Mouse (Mus musculus) left cerebral cortex, adult 2 months (tissue): Measurements from ENCODE around the gene Fau. TPM values are rescaled to one million over a fixed set of nuclear protein-coding genes. Genes with fewer than 3 reads are reported as not detected.
A peak's percentile ranks its signal among the peaks of the same experiment; 100 is the strongest.

Source experiments
- DNase-seq, 2 experiments: peaks; one replicate each; pipeline ENCODE4 v3.0.0; 2021 to 2022; ENCODE audit warnings: low spot score in 2 of 2, mixed read lengths in 1 of 2; ENCODE audit errors: extremely low spot score in 1 of 2
- H3K27ac ChIP-seq: fragments of 200-600 bp; 2 replicates; pipeline ENCODE4 v1.8.1; 2022
- H3K4me3 ChIP-seq: fragments of 200-600 bp; 2 replicates; pipeline ENCODE4 v1.8.1; 2022
- CTCF ChIP-seq: fragments of 200-600 bp; IDR thresholded peaks from 2 replicates; pipeline ENCODE4 v1.8.1; 2022; ENCODE audit warnings: antibody characterized with exemption, mild to moderate bottlenecking, moderate library complexity
- intact Hi-C: fragments of 180-260 bp; cut with DNase I; formaldehyde crosslinking; loops from one replicate; pipeline ENCODE4 v1.15.1; 2025
- microRNA-seq, 2 experiments: library from miRNA; unstranded; fragments of <30 nt; microRNA quantifications; one replicate each; pipeline ENCODE4 v1.2.0; 2021
- total RNA-seq, 2 experiments: library from RNA; stranded (reverse); gene quantifications; 2 replicates each; pipeline ENCODE4 v1.2.3; 2021

Fau gene
- total RNA-seq, 2 experiments from 2014 or later: 663 to 678 TPM

DNA sequence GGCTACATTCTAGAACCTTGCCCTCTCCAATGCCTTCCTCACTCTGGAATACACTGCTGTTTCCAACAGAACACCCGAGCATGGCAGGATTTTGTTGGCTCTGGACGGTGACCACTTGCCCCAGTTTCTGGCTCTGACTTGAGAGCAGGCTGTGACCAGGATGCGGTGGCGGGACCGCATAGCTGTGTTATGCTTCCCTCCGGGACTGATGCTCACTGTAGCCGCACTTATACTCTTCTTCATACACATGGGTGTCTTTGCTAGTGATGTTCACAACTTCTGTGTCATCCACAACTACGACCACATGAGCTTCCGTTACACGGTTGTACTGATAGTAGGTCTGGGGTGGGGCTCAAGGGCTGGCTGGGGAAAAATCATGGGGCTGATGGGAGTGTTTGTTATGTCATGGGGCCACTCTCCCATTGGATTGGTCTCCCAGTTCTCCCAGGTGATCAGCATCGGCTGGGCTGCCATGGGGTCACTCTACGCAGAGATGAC, 22.4 kb downstream of the Fau start, which contains the start of gene Tmem262:
Gene Tmem262 (plus strand): TSS at position 51 of the 498 bp plus-strand sequence.
- intact Hi-C loops: loop anchor here (5.0 to 10.0 kb wide), 2 partner anchors 37 to 255 kb away; partner anchors contain the start of genes Men1 and Sac3d1
- no peak for DNase-seq
- H3K27ac ChIP-seq: no peak within 1 kb of the TSS
- no peak within 1 kb of the TSS for H3K4me3 ChIP-seq
- TF ChIP-seq CTCF: no peak

DNA sequence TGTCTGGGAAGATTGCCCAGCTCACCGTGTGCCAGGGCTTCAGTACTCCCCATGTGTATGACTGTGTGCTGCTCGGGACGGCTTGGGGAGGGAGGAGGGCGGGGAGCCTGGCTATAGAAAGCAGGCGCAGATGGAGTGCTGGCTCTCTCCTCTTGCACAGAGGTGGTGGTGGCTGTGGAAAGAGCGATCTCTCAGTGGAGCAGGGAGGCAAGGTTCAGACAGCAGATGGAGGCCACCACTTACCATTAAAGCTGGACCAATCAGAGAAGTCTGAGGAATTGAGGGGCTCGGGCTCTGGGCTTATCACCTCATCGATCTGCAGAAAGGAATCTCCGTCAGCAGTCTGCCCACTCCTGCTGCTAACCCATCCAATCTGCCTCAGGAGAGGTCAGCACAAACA, 24.5 kb downstream of the Fau start, which contains the start of gene Gm28374:
Gene Gm28374 (minus strand): TSS at position 101 of the 400 bp plus-strand sequence.
- Histone ChIP-seq H3K27ac (no peak within 1 kb of the TSS), H3K4me3 (no peak within 1 kb of the TSS)
- DNase-seq: no peak
- no peak for TF ChIP-seq CTCF
- intact Hi-C loops: loop anchor here (5.0 to 10.0 kb wide), 2 partner anchors 35 to 253 kb away; partner anchors contain the start of genes Men1 and Sac3d1

DNA sequence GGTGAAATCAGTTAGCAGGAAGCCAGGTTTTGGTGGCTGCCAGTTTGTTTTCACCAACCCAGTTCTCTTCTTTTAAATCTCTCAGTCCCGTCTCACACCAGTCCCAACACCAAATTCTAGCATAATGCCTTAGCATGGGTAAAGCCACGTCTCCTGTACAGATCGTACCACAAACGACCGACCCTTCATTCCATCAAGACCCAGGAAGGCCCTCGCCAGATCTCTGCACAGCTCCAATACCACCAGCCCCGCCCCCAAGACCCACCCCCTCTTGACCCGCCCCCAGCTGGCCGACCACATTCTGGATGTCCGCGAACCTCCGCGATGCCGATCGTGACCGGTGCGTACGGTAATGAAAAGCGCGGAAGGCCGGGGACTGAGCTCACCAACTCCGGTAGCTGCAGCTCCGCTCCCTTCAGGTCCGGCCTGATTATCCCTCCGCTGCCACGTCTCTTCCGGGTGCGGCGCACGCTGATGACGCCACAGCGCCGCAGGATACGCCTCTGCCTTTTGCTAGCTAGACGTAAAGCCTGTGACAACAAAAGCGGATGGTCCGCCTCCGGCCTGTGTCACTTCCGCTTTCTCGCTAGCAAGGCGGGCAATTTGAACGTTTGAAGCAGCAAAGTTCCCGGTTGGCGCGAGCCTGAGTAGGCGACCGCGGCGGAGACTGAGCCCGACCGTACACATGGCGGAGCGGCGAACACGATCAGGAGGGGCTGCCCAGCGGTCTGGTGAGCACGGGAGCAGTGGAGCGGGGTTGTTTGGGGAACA, 27.0 kb downstream of the Fau start, which contains the start of the genes Zfpl1 and Cdca5:
Gene Zfpl1 (minus strand): TSS at position 479 of the 771 bp plus-strand sequence.
Gene Cdca5 (plus strand): TSS at position 506 of the 771 bp plus-strand sequence.
- TF ChIP-seq CTCF: no peak; the same call in 1 of the 2 replicates
- peak; percentile 94 to 97 for DNase-seq
- intact Hi-C loops: loop anchor here (2.0 to 10.0 kb wide), 3 partner anchors 24 to 250 kb away; partner anchors contain the start of genes Men1, Sac3d1 and Znhit2
- H3K4me3 ChIP-seq: peak within 1 kb of the TSS; percentile 70
- peak within 1 kb of the TSS; percentile 22; the same call in 1 of the 2 replicates for H3K27ac ChIP-seq

DNA sequence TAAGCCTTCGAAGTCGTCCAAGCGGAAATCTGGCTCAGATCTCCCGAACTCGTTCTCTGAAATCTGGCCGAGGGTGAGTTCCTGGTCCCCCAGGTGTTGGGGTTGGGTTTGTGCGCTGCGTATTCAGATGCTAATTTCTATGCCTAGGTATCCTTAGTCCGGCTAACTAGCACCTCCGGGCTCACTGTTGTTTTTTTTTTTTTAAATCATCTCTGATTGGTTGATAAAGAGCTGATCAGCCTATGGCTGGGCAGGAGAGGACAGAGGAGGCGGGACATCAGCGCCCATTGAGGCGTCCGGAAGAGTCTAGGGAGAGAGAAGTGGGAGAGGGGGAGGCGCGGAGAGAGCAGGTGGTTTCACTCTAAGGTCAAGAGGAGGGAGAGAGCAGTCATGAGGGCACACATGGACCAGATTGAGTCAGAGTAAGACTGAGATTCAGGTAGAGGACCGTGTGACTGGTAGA, 27.8 kb downstream of the Fau start:
- TF ChIP-seq CTCF: no peak
- intact Hi-C loops: loop anchor here (2.0 to 10.0 kb wide), 2 partner anchors 25 to 249 kb away; partner anchors contain the start of genes Men1 and Znhit2

DNA sequence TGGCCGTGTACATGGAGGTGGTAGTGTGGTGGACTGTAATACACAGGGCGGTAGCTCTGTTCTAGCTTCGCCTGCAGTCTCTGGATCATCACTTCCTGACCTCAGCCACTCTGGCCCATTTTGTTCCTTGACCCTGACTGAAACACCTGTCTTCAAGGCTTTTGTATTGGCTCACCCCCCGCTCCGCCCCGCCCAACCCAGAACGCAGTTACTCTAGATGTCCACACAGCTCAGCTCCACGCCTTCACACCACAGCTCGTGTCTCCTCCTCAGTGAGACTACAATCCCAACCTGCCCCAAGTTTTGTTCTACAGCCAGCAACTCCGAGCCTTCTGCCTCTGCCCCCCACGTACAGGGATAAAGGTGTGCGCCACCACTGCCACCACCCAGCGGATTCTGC, 31.2 kb downstream of the Fau start:
- intact Hi-C loops: loop anchor here (10.0 kb wide), 1 partner anchor 246 kb away; the partner anchor contains the start of gene Men1
- no peak for DNase-seq

More for the DNA sequence above, 27.8 kb downstream of the Fau start:
- Histone ChIP-seq H3K27ac (no peak overlapping the region), H3K4me3 (peak overlapping the region; percentile 70)
- DNase-seq: no peak

DNA sequence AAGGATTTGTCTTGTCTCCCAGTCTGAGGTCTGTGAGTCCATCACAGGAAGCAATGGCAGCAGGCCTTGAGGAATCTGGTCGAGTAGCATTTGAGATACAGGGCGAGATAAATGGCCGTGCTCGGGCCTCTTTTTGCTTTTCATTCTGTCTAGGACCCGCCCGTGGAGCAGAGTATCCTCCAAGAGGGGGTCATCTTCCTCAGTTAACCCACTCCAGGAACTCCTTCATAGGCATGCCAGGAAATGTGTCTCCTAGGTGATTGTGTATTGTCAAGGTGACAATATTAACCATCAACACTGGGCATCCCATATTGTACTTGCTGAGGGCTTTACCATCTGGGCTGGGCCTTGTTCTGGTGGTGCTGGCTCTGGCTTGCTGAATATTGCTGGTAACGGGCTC, 36.5 kb downstream of the Fau start, which contains the start of gene AC131692.1:
Gene AC131692.1 (plus strand): TSS at position 301 of the 400 bp plus-strand sequence.
- no peak within 1 kb of the TSS for H3K4me3 ChIP-seq
- no peak for TF ChIP-seq CTCF
- intact Hi-C loops: no loop called here
- DNase-seq: no peak
- H3K27ac ChIP-seq: no peak within 1 kb of the TSS

More for the DNA sequence above, 31.2 kb downstream of the Fau start:
- Histone ChIP-seq H3K27ac (no peak overlapping the region), H3K4me3 (no peak overlapping the region)
- no peak for TF ChIP-seq CTCF

DNA sequence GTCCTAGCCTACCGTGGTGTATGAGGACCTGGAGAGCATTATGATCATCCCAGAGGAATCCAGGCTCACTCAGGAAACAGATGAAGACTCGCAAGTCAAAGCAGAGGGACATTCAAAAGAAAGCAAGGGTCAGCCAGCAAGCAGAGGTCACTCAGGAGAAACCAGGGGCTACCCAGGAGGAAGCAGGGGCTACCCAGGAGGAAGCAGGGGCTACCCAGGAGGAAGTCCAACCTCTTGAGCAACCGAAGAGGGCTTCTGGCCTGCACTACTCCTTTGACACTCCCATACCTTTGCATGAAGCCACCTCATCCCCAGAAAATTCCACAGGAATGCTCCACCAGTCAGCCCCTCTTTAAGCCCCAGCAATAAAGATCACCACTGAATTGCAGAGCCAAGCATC, 40.2 kb downstream of the Fau start:
- Histone ChIP-seq H3K27ac (no peak overlapping the region), H3K4me3 (no peak overlapping the region)
- intact Hi-C loops: no loop called here
- TF ChIP-seq CTCF: no peak
- DNase-seq: no peak

DNA sequence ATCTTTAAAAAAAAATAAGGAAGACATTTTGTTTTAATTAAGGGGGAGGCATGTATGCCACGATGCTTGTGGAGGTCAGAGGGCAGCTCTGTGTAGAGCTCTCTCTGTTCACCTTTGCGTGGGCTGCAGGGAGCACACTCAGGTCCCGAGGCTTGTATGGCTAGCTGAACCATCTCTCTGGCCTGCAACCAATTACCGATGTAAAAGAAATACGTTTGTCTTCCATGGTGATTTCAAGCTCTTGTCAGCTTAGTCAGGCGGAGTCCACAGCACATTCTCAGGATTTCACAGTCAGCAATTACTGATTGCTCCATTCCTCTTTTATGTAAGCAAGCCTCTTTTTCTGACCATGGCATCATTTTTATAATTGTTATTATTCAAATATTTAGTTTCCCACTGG, 43.5 kb downstream of the Fau start:
- intact Hi-C loops: no loop called here
- no peak for TF ChIP-seq CTCF
- DNase-seq: no peak
- Histone ChIP-seq H3K27ac (no peak overlapping the region), H3K4me3 (no peak overlapping the region)

DNA sequence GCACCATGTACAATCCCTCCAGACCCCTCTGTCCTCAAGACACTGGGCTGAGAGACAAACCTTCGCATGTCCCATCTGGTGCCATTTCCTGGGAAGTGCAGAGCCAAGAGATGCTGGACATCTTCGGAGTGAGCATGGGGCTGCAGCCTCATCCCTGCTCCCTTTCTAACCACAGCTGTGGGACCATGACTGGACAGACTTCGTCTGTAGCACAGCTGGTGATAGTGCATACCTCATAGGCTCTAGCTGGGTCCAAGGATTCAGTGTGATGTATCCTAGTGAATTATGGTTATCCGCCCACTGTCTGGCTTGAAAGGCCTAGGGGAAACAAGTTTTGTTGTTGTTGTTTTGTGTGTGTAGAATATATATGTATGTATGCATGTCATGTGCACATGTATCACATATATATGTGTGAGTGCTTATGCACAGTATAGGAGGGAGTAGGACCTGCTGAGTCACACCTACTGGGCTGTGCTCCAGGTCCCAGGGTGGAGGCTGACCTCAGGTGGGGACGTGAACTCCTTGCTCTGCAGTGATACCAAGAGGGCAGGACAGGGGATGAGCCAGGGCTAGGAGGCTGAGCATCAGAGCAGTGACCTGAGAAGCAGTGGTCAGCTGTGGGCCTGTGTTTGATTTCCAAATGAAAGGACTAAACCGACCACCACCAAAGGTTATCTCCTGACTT, 44.7 kb downstream of the Fau start:
- no peak for TF ChIP-seq CTCF
- DNase-seq: no peak
- Histone ChIP-seq H3K27ac (no peak overlapping the region), H3K4me3 (no peak overlapping the region)
- intact Hi-C loops: no loop called here

DNA sequence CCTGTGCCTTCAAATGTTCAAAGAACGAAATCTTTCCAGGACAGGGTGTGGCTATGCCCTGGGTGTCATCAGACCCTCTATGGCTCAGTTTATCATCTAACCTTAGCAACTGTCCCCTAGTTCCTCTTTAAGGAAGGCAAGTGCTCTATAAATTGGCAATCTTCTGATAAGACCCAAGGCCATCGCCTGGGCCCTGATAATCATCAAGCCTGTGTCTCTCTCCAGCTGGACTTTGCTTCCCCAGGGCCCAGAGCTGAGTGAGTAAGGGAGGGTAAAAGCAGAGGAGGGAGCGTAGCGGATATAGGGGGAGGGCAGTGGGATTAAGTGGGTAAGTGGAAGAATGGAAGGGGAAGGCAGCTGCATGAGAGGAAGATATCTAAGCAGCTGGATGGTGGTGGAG, 46.8 kb downstream of the Fau start:
- no peak for TF ChIP-seq CTCF
- intact Hi-C loops: no loop called here
- Histone ChIP-seq H3K27ac (no peak overlapping the region), H3K4me3 (no peak overlapping the region)
- DNase-seq: no peak

DNA sequence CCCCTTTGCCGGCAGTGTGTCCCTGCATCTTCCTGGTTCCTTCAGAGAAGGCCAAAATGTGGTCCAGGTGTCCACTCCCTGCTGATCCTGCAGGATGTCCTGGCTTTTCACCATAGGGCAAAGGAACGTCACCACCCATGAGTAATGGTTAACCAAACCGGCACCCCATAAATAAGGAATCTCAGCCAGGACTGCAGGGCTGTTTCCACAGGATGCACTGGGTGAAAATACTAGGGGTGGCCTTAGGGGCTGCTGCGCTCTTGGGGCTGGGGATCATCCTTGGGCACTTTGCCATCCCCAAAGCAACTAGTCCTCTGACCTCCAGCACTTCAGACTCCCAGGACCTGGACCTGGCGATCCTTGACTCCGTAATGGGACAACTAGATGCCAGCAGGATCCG, 47.9 kb downstream of the Fau start, which contains the start of gene Naaladl1:
Gene Naaladl1 (plus strand): TSS at position 197 of the 400 bp plus-strand sequence.
- TF ChIP-seq CTCF: no peak
- no peak for DNase-seq
- Histone ChIP-seq H3K27ac (no peak within 1 kb of the TSS), H3K4me3 (no peak within 1 kb of the TSS)
- intact Hi-C loops: loop anchor here (5.0 kb wide), 1 partner anchor 212 kb away; no protein-coding TSS in a partner anchor

Small RNA genes lying within 50 kb of the gene (microRNA-seq; reads per million reads assigned to microRNA genes)
- 2.2 to 2.7 reads per million in 2 experiments for gene Mir6988

Other genes with a start within 250 kb of the Fau start
- 10 to 100 TPM; 10.1 to 13.4 TPM for gene Frmd8, start 182.6 kb upstream of the Fau start, total RNA-seq
- gene Slc25a45, start 180.0 kb upstream of the Fau start, total RNA-seq: 1 to 10 TPM; 2.5 to 2.7 TPM
- 1 to 10 TPM; 4.3 to 4.7 TPM for gene Tigd3, start 163.7 kb upstream of the Fau start, total RNA-seq
- gene Dpf2, start 144.8 kb upstream of the Fau start, total RNA-seq: 100 to 1,000 TPM in 1 of 2 experiments, 10 to 100 TPM in 1; 94.8 to 100 TPM
- gene Cdc42ep2, start 133.0 kb upstream of the Fau start, total RNA-seq: 1 to 10 TPM; 4.7 to 4.9 TPM
- gene Pola2, start 93.6 kb upstream of the Fau start, total RNA-seq: 1 to 10 TPM; 5.0 to 6.4 TPM
- gene Slc22a20, start 71.7 kb upstream of the Fau start, total RNA-seq: not detected
- gene Capn1, start 41.9 kb upstream of the Fau start, total RNA-seq: 10 to 100 TPM; 20.8 to 23.1 TPM
- 10 to 100 TPM; 45.7 to 45.8 TPM for gene Syvn1, start 11.3 kb upstream of the Fau start, total RNA-seq
- gene Mrpl49, start 59 bp upstream of the Fau start, total RNA-seq: 10 to 100 TPM; 40.9 to 41.3 TPM
- gene Znhit2, start 3.3 kb downstream of the Fau start, total RNA-seq: 10 to 100 TPM; 33.9 to 39.1 TPM
- 10 to 100 TPM; 26.9 to 30.4 TPM for gene Tm7sf2, start 10.5 kb downstream of the Fau start, total RNA-seq
- gene Vps51, start 19.4 kb downstream of the Fau start, total RNA-seq: 100 to 1,000 TPM in 1 of 2 experiments, 10 to 100 TPM in 1; 85.3 to 101 TPM
- not detected for gene Tmem262, start 22.2 kb downstream of the Fau start, total RNA-seq
- under 1 TPM in 1 of 2 experiments, not detected in 1; 0.54 TPM for gene Gm28374, start 24.4 kb downstream of the Fau start, total RNA-seq
- gene Zfpl1, start 27.1 kb downstream of the Fau start, total RNA-seq: 10 to 100 TPM; 41.8 to 45.8 TPM
- gene Cdca5, start 27.1 kb downstream of the Fau start, total RNA-seq: not detected
- gene AC131692.1, start 36.6 kb downstream of the Fau start, total RNA-seq: not detected
- not detected for gene Naaladl1, start 47.9 kb downstream of the Fau start, total RNA-seq
- gene Sac3d1, start 60.8 kb downstream of the Fau start, total RNA-seq: 10 to 100 TPM; 19.3 to 22.4 TPM
- gene Snx15, start 70.5 kb downstream of the Fau start, total RNA-seq: 10 to 100 TPM; 41.9 to 43.1 TPM
- gene Batf2, start 83.1 kb downstream of the Fau start, total RNA-seq: under 1 TPM; 0.26 to 0.84 TPM
- 10 to 100 TPM; 74.2 to 82.3 TPM for gene Arl2, start 83.7 kb downstream of the Fau start, total RNA-seq
- not detected for gene Majin, start 126.5 kb downstream of the Fau start, total RNA-seq
- not detected for gene Gpha2, start 168.5 kb downstream of the Fau start, total RNA-seq
- 100 to 1,000 TPM; 149 to 158 TPM for gene Ppp2r5b, start 178.0 kb downstream of the Fau start, total RNA-seq
- gene Atg2a, start 183.8 kb downstream of the Fau start, total RNA-seq: 10 to 100 TPM; 37.4 to 40.1 TPM
- 10 to 100 TPM; 36.4 to 43.5 TPM for gene Ehd1, start 218.9 kb downstream of the Fau start, total RNA-seq
- gene Cdc42bpg, start 248.6 kb downstream of the Fau start, total RNA-seq: 1 to 10 TPM; 3.4 to 4.1 TPM